Mouse (Mus musculus) liver, embryonic 14.5 days (tissue): ENCODE measurements at regions not wholly inside any gene's neighbourhood (a gene's known extent, or its start where the extent isn't known, plus 50 kb on each side); places are given as distances from the start of the nearest gene placed in this dataset.

Experiments used
- ATAC-seq: fragments of 200-750 bp; cut with Nextera tagmentation; 2 replicates; pipeline ENCODE4 v1.8.0; 2017; ENCODE audit warnings: moderate number of reproducible peaks, mild to moderate bottlenecking, moderate library complexity; ENCODE audit not compliant: insufficient read depth
- DNase-seq, 3 experiments: peaks; one replicate each; pipeline ENCODE4 v3.0.0-alpha.2; 2012 to 2013; ENCODE audit warnings: low read depth in 3 of 3, low spot score in 3 of 3
- H3K27ac ChIP-seq: fragments of 300-500 bp; sonication (generic); 2 replicates; pipeline ENCODE4 v1.5.1; 2014; ENCODE audit warnings: moderate library complexity, mild to moderate bottlenecking, control low read depth, inconsistent platforms
- H3K27me3 ChIP-seq: fragments of 300-500 bp; sonication (generic); 2 replicates; pipeline ENCODE4 v1.6.1; 2014; ENCODE audit warnings: mild to moderate bottlenecking, low read length, moderate library complexity; ENCODE audit not compliant: control insufficient read depth, insufficient read depth
- H3K36me3 ChIP-seq: fragments of 300-500 bp; sonication (generic); replicated peaks from 2 replicates; pipeline ENCODE4 v1.6.1; 2014; ENCODE audit warnings: low read depth; ENCODE audit not compliant: control insufficient read depth, insufficient read depth
- H3K4me1 ChIP-seq, 2 experiments: fragments of 200-500 bp in 1 of 2; fragments of 300-500 bp in 1 of 2; sonication (generic) in 1 of 2; replicated peaks; 2 replicates each; pipeline ENCODE4 v1.6.1; 2012 to 2014; ENCODE audit warnings: antibody characterized with exemption in 1 of 2, inconsistent platforms in 1 of 2, low read length in 1 of 2; ENCODE audit not compliant: control insufficient read depth in 2 of 2, insufficient read depth in 2 of 2
- H3K4me2 ChIP-seq: fragments of 300-500 bp; sonication (generic); 2 replicates; pipeline ENCODE4 v1.6.1; 2014; ENCODE audit warnings: low read depth, mild to moderate bottlenecking, control low read depth, moderate library complexity
- H3K4me3 ChIP-seq, 2 experiments: fragments of 200-500 bp in 1 of 2; fragments of 300-500 bp in 1 of 2; sonication (generic) in 1 of 2; 2 replicates each; pipeline ENCODE4 v1.5.1; 2012 to 2014; ENCODE audit warnings: low read depth in 2 of 2, low read length in 2 of 2, mild to moderate bottlenecking in 2 of 2, control low read depth in 1 of 2, inconsistent platforms in 1 of 2, moderate library complexity in 1 of 2; ENCODE audit not compliant: insufficient read depth in 1 of 2
- H3K9ac ChIP-seq: fragments of 300-500 bp; sonication (generic); replicated peaks from 2 replicates; pipeline ENCODE4 v1.6.1; 2014; ENCODE audit warnings: mild to moderate bottlenecking, control low read depth, moderate library complexity
- H3K9me3 ChIP-seq: fragments of 300-500 bp; sonication (generic); 2 replicates; pipeline ENCODE4 v1.6.1; 2016; ENCODE audit warnings: low read length, mixed read lengths; ENCODE audit not compliant: control insufficient read depth
- CTCF ChIP-seq: IDR thresholded peaks from 2 replicates; pipeline ENCODE4 v1.5.1; 2016; ENCODE audit warnings: antibody characterized with exemption, low read depth, control low read depth
- EP300 ChIP-seq: IDR thresholded peaks from 2 replicates; pipeline ENCODE4 v1.6.1; 2016; ENCODE audit warnings: antibody characterized with exemption, low read depth
- WGBS: fragments of 180-500 bp; shearing (Covaris S2); extraction: QIAGEN DNeasy Blood & Tissue Kit; methylation state at CpG from one replicate; pipeline ENCODE4 v1.1.7; 2014; ENCODE audit not compliant: insufficient replicate concordance; 5-methylcytosine and 5-hydroxymethylcytosine counted together

DNA sequence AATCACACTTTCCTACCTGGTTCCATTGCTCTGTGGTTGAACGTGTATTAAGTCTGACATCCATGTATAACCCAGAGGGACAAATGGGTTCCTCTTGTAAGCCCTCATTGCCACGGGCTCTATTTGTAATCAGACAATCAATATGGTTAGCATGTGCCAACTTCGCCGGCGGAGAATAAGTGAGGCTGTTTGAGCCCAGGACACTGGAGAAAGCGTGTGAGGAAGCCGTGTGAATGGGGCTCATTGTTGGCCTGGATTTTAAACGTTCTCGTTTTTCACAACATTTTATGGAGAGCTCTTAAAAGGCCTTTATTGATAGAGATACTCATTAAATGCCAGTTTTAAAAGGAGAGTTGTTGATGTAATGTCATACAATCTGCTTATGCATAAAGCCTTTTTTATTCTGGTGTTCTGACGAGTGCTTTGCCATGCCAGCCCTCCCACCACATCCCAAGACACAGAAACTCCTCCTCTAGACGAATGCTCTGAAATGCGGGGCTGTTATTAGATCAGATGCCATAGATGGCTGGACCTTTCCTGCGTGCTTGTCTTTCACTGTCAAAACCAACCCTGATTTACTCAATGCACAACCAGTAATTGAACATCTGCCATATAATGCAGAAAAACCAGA is 218.8 kb upstream of the Btg1 start:
- Histone ChIP-seq H3K36me3 (no peaks in the 10 kb centered on the region), H3K27me3 (no peaks in the 10 kb centered on the region), H3K9me3 (no peaks in the 10 kb centered on the region), H3K27ac (no peak overlapping the region), H3K4me3 (no peak overlapping the region), H3K4me2 (no peak overlapping the region), H3K9ac (no peak overlapping the region), H3K4me1 (no peaks in the 10 kb centered on the region)
- 68% methylated on average over 13 of the region's 13 CpGs for WGBS
- no peak for ATAC-seq
- DNase-seq, result no peak
- TF ChIP-seq CTCF, result no peak
- TF ChIP-seq EP300, result no peak

DNA sequence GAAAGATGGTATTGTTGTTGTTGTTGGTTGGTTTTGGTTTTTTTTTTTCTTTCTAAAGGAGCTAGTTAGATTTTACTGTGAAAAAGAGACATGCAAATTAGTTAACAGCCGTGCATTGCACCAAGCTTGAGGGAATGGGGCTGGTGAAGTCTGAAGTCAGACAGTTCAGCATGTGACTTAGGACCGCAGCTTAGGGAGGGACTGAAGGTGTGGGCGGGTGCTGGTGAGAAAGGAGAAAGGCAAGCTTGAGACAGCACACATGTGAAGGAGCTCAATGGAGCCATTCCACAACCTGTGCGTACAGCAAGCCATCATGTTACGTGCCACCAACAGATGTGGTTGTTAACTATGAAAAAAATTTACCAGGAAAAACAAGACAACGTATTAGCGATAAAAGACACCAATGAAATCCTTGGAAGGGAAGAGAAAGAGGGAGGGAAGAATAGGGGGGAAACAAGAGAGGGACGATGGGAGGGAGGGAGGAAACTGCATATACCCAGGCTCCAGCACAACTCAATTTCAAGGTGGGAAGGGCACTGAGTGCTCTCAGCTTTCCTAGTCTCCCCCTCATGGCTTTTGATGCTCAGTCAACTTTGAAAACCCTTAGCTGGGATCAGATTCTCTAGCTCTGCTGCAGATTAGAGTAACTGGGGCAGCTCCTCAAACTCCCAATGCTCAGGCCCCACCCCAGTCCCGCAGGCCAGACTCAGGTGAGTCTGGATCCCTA is 218.1 kb upstream of the Btg1 start:
- Histone ChIP-seq H3K4me2 (no peak overlapping the region), H3K27me3 (no peaks in the 10 kb centered on the region), H3K4me3 (no peak overlapping the region), H3K9me3 (no peaks in the 10 kb centered on the region), H3K4me1 (no peaks in the 10 kb centered on the region), H3K27ac (no peak overlapping the region), H3K36me3 (no peaks in the 10 kb centered on the region), H3K9ac (no peak overlapping the region)
- DNase-seq (no peak), ATAC-seq (no peak)
- TF ChIP-seq CTCF (no peak), EP300 (no peak)
- 63% methylated on average over 9 of the region's 9 CpGs for WGBS

DNA sequence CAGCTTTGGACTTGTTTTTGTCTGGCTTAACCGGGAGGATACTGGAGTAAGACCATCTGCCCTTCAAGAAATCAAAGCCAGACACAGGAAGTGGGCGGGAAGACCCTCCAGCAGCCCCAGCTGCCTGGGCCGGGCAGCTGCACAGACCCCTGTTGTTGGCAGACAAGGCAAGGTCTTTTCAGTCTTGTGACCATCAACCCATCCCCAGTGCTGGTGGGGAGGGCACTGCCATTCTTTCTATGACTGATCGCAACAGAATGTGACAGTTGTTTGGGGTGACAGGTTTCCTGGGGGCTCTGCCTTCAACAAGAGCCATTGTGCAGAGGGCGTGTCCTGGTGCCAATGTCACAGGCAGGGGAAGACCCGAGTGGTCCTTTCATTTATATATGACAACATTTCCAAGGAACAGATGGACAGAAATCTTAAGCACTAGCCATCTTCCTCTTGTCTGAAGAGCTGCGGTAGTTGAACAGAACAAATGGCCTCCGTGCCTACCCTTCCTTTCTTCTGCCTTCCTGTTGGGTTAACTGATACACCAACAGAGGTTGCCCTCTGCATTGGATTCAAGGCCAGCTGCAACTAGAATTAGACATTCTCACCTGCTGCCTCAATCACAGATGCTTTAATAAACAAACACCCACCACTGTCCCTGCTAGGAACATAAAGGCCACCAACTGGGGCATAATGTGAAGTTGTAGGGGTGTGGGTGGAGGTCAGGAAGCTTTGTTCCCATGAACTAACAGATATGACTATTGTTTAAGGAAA is 217.0 kb upstream of the Btg1 start:
- no peak for ATAC-seq

DNA sequence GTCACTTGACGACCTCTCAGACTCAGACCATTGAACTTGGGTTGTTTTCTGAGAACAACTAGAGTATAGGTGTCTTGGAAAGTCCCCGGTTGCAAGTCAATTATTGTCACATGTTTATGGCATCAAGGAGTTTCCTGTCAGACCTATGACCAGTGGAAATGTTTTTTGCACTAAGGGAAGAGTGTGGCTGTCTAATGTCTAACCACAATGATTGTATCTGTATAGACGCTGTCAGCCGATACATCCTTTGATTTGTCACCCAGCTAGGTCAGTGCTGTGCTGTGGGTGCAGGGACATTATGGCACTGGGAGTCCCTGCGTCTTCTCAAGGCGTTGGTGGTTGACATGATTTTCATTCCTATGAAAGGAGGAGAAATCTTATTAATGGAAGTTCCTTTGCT is 216.0 kb upstream of the Btg1 start:
- 35% methylated on average over 6 of the region's 6 CpGs for WGBS
- H3K4me1 ChIP-seq, result no peaks in the 10 kb centered on the region
- DNase-seq, result no peak
- H3K4me3 ChIP-seq, result no peak overlapping the region
- no peaks in the 10 kb centered on the region for H3K27me3 ChIP-seq
- no peaks in the 10 kb centered on the region for H3K36me3 ChIP-seq
- TF ChIP-seq CTCF (no peak), EP300 (no peak)
- ATAC-seq, result no peak
- H3K27ac ChIP-seq, result no peak overlapping the region
- H3K4me2 ChIP-seq, result no peak overlapping the region
- H3K9ac ChIP-seq, result no peak overlapping the region
- no peaks in the 10 kb centered on the region for H3K9me3 ChIP-seq

More for the DNA sequence above, 217.0 kb upstream of the Btg1 start:
- DNase-seq, result no peak
- Histone ChIP-seq H3K4me3 (no peak overlapping the region), H3K4me2 (no peak overlapping the region), H3K27ac (no peak overlapping the region), H3K9ac (no peak overlapping the region), H3K36me3 (no peaks in the 10 kb centered on the region), H3K27me3 (no peaks in the 10 kb centered on the region), H3K4me1 (no peaks in the 10 kb centered on the region), H3K9me3 (no peaks in the 10 kb centered on the region)
- TF ChIP-seq EP300, result no peak
- TF ChIP-seq CTCF, result no peak
- WGBS, result 51% methylated on average over 8 of the region's 8 CpGs

DNA sequence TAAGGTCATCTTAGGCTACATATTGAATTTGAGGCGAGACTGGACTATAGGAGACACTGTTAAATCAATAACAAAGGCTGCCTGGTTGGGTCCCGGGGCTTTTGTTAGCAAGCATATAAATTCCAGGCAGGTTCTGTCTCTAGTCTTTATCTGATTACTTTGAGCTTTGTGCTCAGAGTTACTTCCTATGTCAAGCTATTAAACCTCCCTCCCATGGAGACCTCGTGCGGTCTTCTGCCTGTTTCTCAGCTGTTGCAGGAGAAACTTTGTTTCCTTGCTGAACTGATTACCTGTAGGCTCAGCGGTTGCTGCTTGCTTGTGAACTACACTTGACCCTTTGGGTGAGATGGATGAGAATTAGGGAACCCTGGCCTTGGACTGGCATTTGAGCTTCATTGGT is 210.5 kb upstream of the Btg1 start:
- Histone ChIP-seq H3K4me1 (no peaks in the 10 kb centered on the region), H3K27ac (no peak overlapping the region), H3K27me3 (no peaks in the 10 kb centered on the region), H3K4me2 (no peak overlapping the region), H3K4me3 (no peak overlapping the region), H3K9me3 (no peaks in the 10 kb centered on the region), H3K9ac (no peak overlapping the region), H3K36me3 (no peaks in the 10 kb centered on the region)
- DNase-seq, result no peak
- TF ChIP-seq CTCF, result no peak
- TF ChIP-seq EP300, result no peak
- 52% methylated on average over 5 of the region's 5 CpGs for WGBS
- no peak for ATAC-seq
